In the genomic region with DNA sequence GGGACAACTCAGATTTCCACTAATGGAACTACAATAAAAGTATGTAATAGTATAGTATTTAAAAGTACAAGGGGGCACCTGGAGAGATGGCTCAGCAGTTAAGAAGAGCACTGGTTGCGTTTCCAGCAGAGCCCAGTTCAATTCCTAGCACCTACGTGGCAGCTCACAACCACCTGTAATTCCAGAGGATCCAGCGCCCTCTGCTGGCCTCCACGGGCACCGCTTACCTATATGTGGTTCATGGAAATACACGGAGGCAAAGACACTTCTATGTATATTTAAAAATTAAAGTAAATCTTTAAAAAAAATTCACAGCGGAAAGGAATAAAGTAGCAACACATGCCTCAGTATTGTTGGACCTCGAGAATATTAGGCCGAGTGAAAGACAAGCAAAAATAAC, we compare ENCODE assay signal across 8 mouse cellular contexts. TPM values are rescaled to one million over a fixed set of nuclear protein-coding genes. Genes with fewer than 3 reads are reported as not detected.
A peak's percentile ranks its signal among the peaks of the same experiment; 100 is the strongest.
DNase-seq lines count a peak whose midpoint lies in the region; ATAC-seq lines count a peak whose summit lies in the region.
"Had no signal": no experiment of that assay in that cellular context is flagged by ENCODE, and none has a peak within 500 bp of the region (broad histone marks: within the 10 kb centered on the region; RNA-seq: fewer than 3 reads in every experiment).

No protein-coding gene starts in this region.

- H3K9me3 ChIP-seq in midbrain, embryonic 10.5 days (replicated peaks) = no peaks in the 10 kb centered on the region
- no peaks in the 10 kb centered on the region for H3K9me3 ChIP-seq in midbrain, embryonic 15.5 days
- H3K9me3 ChIP-seq: heart, embryonic 15.5 days had no signal

- ATAC-seq in midbrain, embryonic 15.5 days (replicated peaks) = no peak

- intact Hi-C loops in left cerebral cortex, postnatal 10 days (cut with DNase I) = no loop called here

- no peak overlapping the region for H3K9ac ChIP-seq in midbrain, embryonic 15.5 days
- H3K9ac ChIP-seq: heart, embryonic 15.5 days had no signal

- H3K27me3 ChIP-seq in midbrain, embryonic 10.5 days (ENCODE audit: low read depth, poor library complexity, severe bottlenecking) = no peaks in the 10 kb centered on the region
- no peaks in the 10 kb centered on the region for H3K27me3 ChIP-seq in midbrain, embryonic 15.5 days (replicated peaks)
- H3K27me3 ChIP-seq: heart, embryonic 15.5 days had no signal

- no peak overlapping the region for H3K4me3 ChIP-seq in midbrain, embryonic 10.5 days
- no peak overlapping the region for H3K4me3 ChIP-seq in midbrain, embryonic 15.5 days
- H3K4me3 ChIP-seq: heart, embryonic 15.5 days had no signal

- 35% methylated on average over 9 of the region's 9 CpGs for WGBS in midbrain, embryonic 10.5 days
- WGBS in midbrain, embryonic 15.5 days = 39% methylated on average over 9 of the region's 9 CpGs

- H3K27ac ChIP-seq in midbrain, embryonic 10.5 days (replicated peaks) = no peak overlapping the region
- no peak overlapping the region for H3K27ac ChIP-seq in midbrain, embryonic 15.5 days
- H3K27ac ChIP-seq: heart, embryonic 15.5 days had no signal

- H3K4me2 ChIP-seq in midbrain, embryonic 15.5 days = no peak overlapping the region
- H3K4me2 ChIP-seq: heart, embryonic 15.5 days had no signal

- peak; percentile 29 for DNase-seq in midbrain, embryonic 10.5 days (ENCODE audit: low spot score)
- DNase-seq in R1 (ENCODE audit: low read depth, low spot score) = peak; percentile 69
- DNase-seq in embryo, embryonic 10.5 days (ENCODE audit: low spot score) = peak; percentile 45
- DNase-seq in retina, postnatal 1 day = peak; percentile 27
- DNase-seq in layer of hippocampus, adult 11-12 months (ENCODE audit: low spot score) = no peak
- DNase-seq in left cerebral cortex, postnatal 10 days (ENCODE audit: extremely low spot score in 1 of 2, low spot score in 2 of 2) = no peak

- H3K36me3 ChIP-seq in midbrain, embryonic 10.5 days = no peaks in the 10 kb centered on the region
- H3K36me3 ChIP-seq in midbrain, embryonic 15.5 days (replicated peaks) = no peaks in the 10 kb centered on the region
- H3K36me3 ChIP-seq: heart, embryonic 15.5 days had no signal

- H3K4me1 ChIP-seq in midbrain, embryonic 10.5 days = peaks cover 10% of the 10 kb centered on the region
- H3K4me1 ChIP-seq in midbrain, embryonic 15.5 days = peaks cover 11% of the 10 kb centered on the region
- H3K4me1 ChIP-seq: heart, embryonic 15.5 days had no signal

RNA-seq across cellular contexts. Expression of gene Tat, which starts 12.7 kb away (rescaled TPM):
- polyA plus RNA-seq in midbrain, embryonic 10.5 days (2016; fragmentation: Nextera tagmentation; extraction: Ambion mirVana) = not detected in 2 replicates
- polyA plus RNA-seq in midbrain, embryonic 15.5 days (2015; fragmentation: Nextera tagmentation; extraction: Ambion mirVana) = not detected in 2 replicates
- not detected for total RNA-seq in left cerebral cortex, postnatal 10 days (2021)

RNA-seq across cellular contexts. Expression of gene Chst4, which starts 36.6 kb away (rescaled TPM):
- 0.06 TPM in 1 of 2 replicates, not detected in the other for polyA plus RNA-seq in midbrain, embryonic 10.5 days (2016; fragmentation: Nextera tagmentation; extraction: Ambion mirVana)
- not detected in 2 replicates for polyA plus RNA-seq in midbrain, embryonic 15.5 days (2015; fragmentation: Nextera tagmentation; extraction: Ambion mirVana)
- total RNA-seq in left cerebral cortex, postnatal 10 days (2021) = not detected

RNA-seq across cellular contexts. Expression of gene Marveld3, which starts 41.0 kb away (rescaled TPM):
- polyA plus RNA-seq in midbrain, embryonic 10.5 days (2016; fragmentation: Nextera tagmentation; extraction: Ambion mirVana) = 0.31 and 0.56 TPM in 2 replicates
- polyA plus RNA-seq in midbrain, embryonic 15.5 days (2015; fragmentation: Nextera tagmentation; extraction: Ambion mirVana) = 2.1 and 2.8 TPM in 2 replicates
- under 1 TPM in 1 of 2 experiments, not detected in 1; 0.30 TPM for total RNA-seq in left cerebral cortex, postnatal 10 days (2021)

Comparison
In these comparisons a context has a peak if more than half of its experiments do, and no peak if none do; other contexts are left out.
1. DNase-seq: peak in midbrain, embryonic 10.5 days (single experiment), R1 (single experiment), embryo, embryonic 10.5 days (single experiment) and retina, postnatal 1 day (single experiment); none in layer of hippocampus, adult 11-12 months (single experiment) and left cerebral cortex, postnatal 10 days (0 of 2).